Mouse (Mus musculus) megakaryocyte, embryonic 14.5 days (primary cell): ENCODE data around the gene Naa15.

Experiments used
- FLI1 ChIP-seq: IDR thresholded peaks from 2 replicates; pipeline ENCODE4 v1.6.1; 2012; ENCODE audit warnings: low read length, inconsistent platforms, mixed read lengths
- GATA1 ChIP-seq: IDR thresholded peaks from 3 replicates; pipeline ENCODE4 v1.6.1; 2012; ENCODE audit warnings: mixed read lengths, low read length, inconsistent platforms, borderline replicate concordance

DNA sequence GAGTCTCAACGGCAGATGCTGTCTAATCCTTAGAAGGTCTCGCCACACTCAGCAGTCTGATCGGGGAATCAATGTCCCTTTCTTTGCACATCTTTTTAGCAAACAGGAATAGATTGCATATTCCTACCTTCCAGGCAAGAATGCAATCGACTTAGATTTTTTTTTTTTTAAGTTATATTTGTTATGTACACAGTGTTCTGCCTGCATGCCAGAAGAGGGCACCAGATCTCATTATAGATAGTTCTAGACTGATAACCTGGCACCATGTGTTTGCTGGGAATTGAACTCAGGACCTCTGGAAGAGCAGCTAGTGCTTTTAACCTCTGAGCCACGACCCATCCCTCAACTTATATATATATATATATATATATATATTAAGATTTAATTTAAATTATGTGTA, 41.4 kb upstream of the Naa15 start:
- TF ChIP-seq FLI1 = no peak
- TF ChIP-seq GATA1 = no peak
